Mouse (Mus musculus) adrenal gland, adult (tissue): ENCODE data around the gene Rims3.

Experiments
- DNase-seq, 2 experiments: peaks; one replicate each; pipeline ENCODE4 v3.0.0; 2022 to 2023; ENCODE audit warnings: low spot score in 1 of 2; ENCODE audit not compliant: inconsistent age in 2 of 2

Rims3 gene

GRCm38 (mm10) chr4:120890754-120891440 lies 36.3 kb downstream of the Rims3 start:
- no peak for DNase-seq

- DNase-seq, result no peak
These were observed 37.3 kb downstream of the Rims3 start for GRCm38 (mm10) chr4:120891960-120892359.

GRCm38 (mm10) chr4:120892516-120892915 lies 37.9 kb downstream of the Rims3 start:
- DNase-seq, result no peak

GRCm38 (mm10) chr4:120893656-120894401 lies 39.2 kb downstream of the Rims3 start:
- DNase-seq, result no peak

GRCm38 (mm10) chr4:120894584-120894983 lies 40.0 kb downstream of the Rims3 start:
- no peak for DNase-seq

- DNase-seq, result no peak
These were observed 40.6 kb downstream of the Rims3 start for GRCm38 (mm10) chr4:120895226-120895625.

- no peak for DNase-seq
These were observed 41.4 kb downstream of the Rims3 start for GRCm38 (mm10) chr4:120895810-120896584.

GRCm38 (mm10) chr4:120904533-120904932 lies 49.9 kb downstream of the Rims3 start:
- DNase-seq, result no peak

GRCm38 (mm10) chr4:120905644-120906043 lies 51.0 kb downstream of the Rims3 start:
- no peak for DNase-seq

- peak; percentile 36 to 83 for DNase-seq
These were observed 55.0 kb downstream of the Rims3 start for GRCm38 (mm10) chr4:120909558-120910150.

- no peak for DNase-seq
These were observed 56.5 kb downstream of the Rims3 start for GRCm38 (mm10) chr4:120911086-120911485.

GRCm38 (mm10) chr4:120912866-120913265 lies 58.2 kb downstream of the Rims3 start:
- no peak for DNase-seq

- no peak for DNase-seq
These were observed 58.8 kb downstream of the Rims3 start for GRCm38 (mm10) chr4:120913443-120913842.

- no peak for DNase-seq
These were observed 59.2 kb downstream of the Rims3 start for GRCm38 (mm10) chr4:120913861-120914260.

GRCm38 (mm10) chr4:120914501-120914900 lies 59.9 kb downstream of the Rims3 start:
- DNase-seq, result no peak

GRCm38 (mm10) chr4:120921461-120921860 lies 66.8 kb downstream of the Rims3 start:
- no peak for DNase-seq

- peak; percentile 93 to 97 for DNase-seq
These were observed 70.1 kb downstream of the Rims3 start, which contains the start of gene Exo5 for GRCm38 (mm10) chr4:120924554-120925299. TSS of gene Exo5 (minus strand) at chr4:120925017.

- DNase-seq, result peak; percentile 48 to 78
These were observed 70.8 kb downstream of the Rims3 start for GRCm38 (mm10) chr4:120925386-120925785.

- peak in 1 of 2 experiments; percentile 64 for DNase-seq
These were observed 74.1 kb downstream of the Rims3 start for GRCm38 (mm10) chr4:120928686-120929085.

GRCm38 (mm10) chr4:120930736-120931135 lies 76.1 kb downstream of the Rims3 start:
- DNase-seq, result no peak
